Mouse (Mus musculus): ENCODE results near the gene Snx33. TPM values are rescaled to one million over a fixed set of nuclear protein-coding genes. Genes with fewer than 3 reads are reported as not detected.

The Snx33 gene
- polyA plus RNA-seq, 1 experiment, result 3.4 TPM

GRCm38 (mm10) chr9:56929496-56929895 is 1.3 kb upstream of the Snx33 start:
- no peaks in the 10 kb centered on the region; the same call in 1 of the 2 replicates for H3K4me1 ChIP-seq (ENCODE audit: control insufficient read depth, insufficient read depth, low read length)
- 62% methylated on average over 4 of the region's 4 CpGs for WGBS
- H3K4me3 ChIP-seq (replicated peaks; ENCODE audit: control insufficient read depth, low read depth, low read length), result no peak overlapping the region
- no peak for TF ChIP-seq POLR2A (IDR thresholded peaks at IDR 0.05; ENCODE audit: borderline replicate concordance, control insufficient read depth, low read depth, low read length)
- TF ChIP-seq CTCF (IDR thresholded peaks at IDR 0.05; ENCODE audit: control insufficient read depth, insufficient read depth, low read length), result no peak
- no peak overlapping the region for H3K27ac ChIP-seq (ENCODE audit: control insufficient read depth, insufficient read depth, low read depth, low read length, poor library complexity)

GRCm38 (mm10) chr9:56927191-56928012 is 769 bp downstream of the Snx33 start:
- H3K4me3 ChIP-seq (replicated peaks; ENCODE audit: control insufficient read depth, low read depth, low read length), result peak overlapping the region; percentile 79
- TF ChIP-seq CTCF (IDR thresholded peaks at IDR 0.05; ENCODE audit: control insufficient read depth, insufficient read depth, low read length) (no peak), POLR2A (IDR thresholded peaks at IDR 0.05; ENCODE audit: borderline replicate concordance, control insufficient read depth, low read depth, low read length) (no peak)
- H3K27ac ChIP-seq (ENCODE audit: control insufficient read depth, insufficient read depth, low read depth, low read length, poor library complexity), result 0 out of 2 replicates have a peak overlapping the region, but pooled peaks have one; percentile 13
- H3K4me1 ChIP-seq (ENCODE audit: control insufficient read depth, insufficient read depth, low read length), result no peaks in the 10 kb centered on the region; the same call in 1 of the 2 replicates
- whole genome bisulfite sequencing, result 2% methylated on average over 35 of the region's 35 CpGs

- H3K27ac ChIP-seq (ENCODE audit: control insufficient read depth, insufficient read depth, low read depth, low read length, poor library complexity), result no peak overlapping the region
- 78% methylated on average over 10 of the region's 10 CpGs for WGBS
- no peak for TF ChIP-seq POLR2A (IDR thresholded peaks at IDR 0.05; ENCODE audit: borderline replicate concordance, control insufficient read depth, low read depth, low read length)
- TF ChIP-seq CTCF (IDR thresholded peaks at IDR 0.05; ENCODE audit: control insufficient read depth, insufficient read depth, low read length), result no peak
- H3K4me1 ChIP-seq (ENCODE audit: control insufficient read depth, insufficient read depth, low read length), result no peaks in the 10 kb centered on the region; the same call in 1 of the 2 replicates
- H3K4me3 ChIP-seq (replicated peaks; ENCODE audit: control insufficient read depth, low read depth, low read length), result no peak overlapping the region
Observed at GRCm38 (mm10) chr9:56926387-56926786, 1.8 kb downstream of the Snx33 start.

GRCm38 (mm10) chr9:56926025-56926360 is 2.2 kb downstream of the Snx33 start:
- Histone ChIP-seq H3K4me3 (replicated peaks; ENCODE audit: control insufficient read depth, low read depth, low read length) (no peak overlapping the region), H3K27ac (ENCODE audit: control insufficient read depth, insufficient read depth, low read depth, low read length, poor library complexity) (no peak overlapping the region), H3K4me1 (ENCODE audit: control insufficient read depth, insufficient read depth, low read length) (no peaks in the 10 kb centered on the region; the same call in 1 of the 2 replicates)
- 87% methylated on average over 10 of the region's 10 CpGs for WGBS
- TF ChIP-seq CTCF (IDR thresholded peaks at IDR 0.05; ENCODE audit: control insufficient read depth, insufficient read depth, low read length), result no peak
- TF ChIP-seq POLR2A (IDR thresholded peaks at IDR 0.05; ENCODE audit: borderline replicate concordance, control insufficient read depth, low read depth, low read length), result no peak

GRCm38 (mm10) chr9:56925291-56926024 is 2.7 kb downstream of the Snx33 start:
- no peak overlapping the region for H3K4me3 ChIP-seq (replicated peaks; ENCODE audit: control insufficient read depth, low read depth, low read length)
- no peak for TF ChIP-seq POLR2A (IDR thresholded peaks at IDR 0.05; ENCODE audit: borderline replicate concordance, control insufficient read depth, low read depth, low read length)
- TF ChIP-seq CTCF (IDR thresholded peaks at IDR 0.05; ENCODE audit: control insufficient read depth, insufficient read depth, low read length), result no peak
- 91% methylated on average over 26 of the region's 26 CpGs for WGBS
- H3K27ac ChIP-seq (ENCODE audit: control insufficient read depth, insufficient read depth, low read depth, low read length, poor library complexity), result no peak overlapping the region
- no peaks in the 10 kb centered on the region; the same call in 1 of the 2 replicates for H3K4me1 ChIP-seq (ENCODE audit: control insufficient read depth, insufficient read depth, low read length)

- Histone ChIP-seq H3K4me1 (ENCODE audit: control insufficient read depth, insufficient read depth, low read length) (no peaks in the 10 kb centered on the region; the same call in 1 of the 2 replicates), H3K27ac (ENCODE audit: control insufficient read depth, insufficient read depth, low read depth, low read length, poor library complexity) (no peak overlapping the region), H3K4me3 (replicated peaks; ENCODE audit: control insufficient read depth, low read depth, low read length) (no peak overlapping the region)
- TF ChIP-seq CTCF (IDR thresholded peaks at IDR 0.05; ENCODE audit: control insufficient read depth, insufficient read depth, low read length) (no peak), POLR2A (IDR thresholded peaks at IDR 0.05; ENCODE audit: borderline replicate concordance, control insufficient read depth, low read depth, low read length) (no peak)
- WGBS, result 18% methylated on average over 7 of the region's 7 CpGs
Observed at GRCm38 (mm10) chr9:56924651-56925027, 3.5 kb downstream of the Snx33 start.

- TF ChIP-seq CTCF (IDR thresholded peaks at IDR 0.05; ENCODE audit: control insufficient read depth, insufficient read depth, low read length), result no peak
- TF ChIP-seq POLR2A (IDR thresholded peaks at IDR 0.05; ENCODE audit: borderline replicate concordance, control insufficient read depth, low read depth, low read length), result no peak
- Histone ChIP-seq H3K4me3 (replicated peaks; ENCODE audit: control insufficient read depth, low read depth, low read length) (no peak overlapping the region), H3K27ac (ENCODE audit: control insufficient read depth, insufficient read depth, low read depth, low read length, poor library complexity) (no peak overlapping the region), H3K4me1 (ENCODE audit: control insufficient read depth, insufficient read depth, low read length) (no peaks in the 10 kb centered on the region; the same call in 1 of the 2 replicates)
- 61% methylated on average over 8 of the region's 8 CpGs for WGBS
Observed at GRCm38 (mm10) chr9:56923841-56924650, 4.1 kb downstream of the Snx33 start.

Measured in bone marrow, adult 2 months (tissue).